Mouse (Mus musculus): ENCODE data around the gene Hmga1.

The Hmga1 gene

DNA sequence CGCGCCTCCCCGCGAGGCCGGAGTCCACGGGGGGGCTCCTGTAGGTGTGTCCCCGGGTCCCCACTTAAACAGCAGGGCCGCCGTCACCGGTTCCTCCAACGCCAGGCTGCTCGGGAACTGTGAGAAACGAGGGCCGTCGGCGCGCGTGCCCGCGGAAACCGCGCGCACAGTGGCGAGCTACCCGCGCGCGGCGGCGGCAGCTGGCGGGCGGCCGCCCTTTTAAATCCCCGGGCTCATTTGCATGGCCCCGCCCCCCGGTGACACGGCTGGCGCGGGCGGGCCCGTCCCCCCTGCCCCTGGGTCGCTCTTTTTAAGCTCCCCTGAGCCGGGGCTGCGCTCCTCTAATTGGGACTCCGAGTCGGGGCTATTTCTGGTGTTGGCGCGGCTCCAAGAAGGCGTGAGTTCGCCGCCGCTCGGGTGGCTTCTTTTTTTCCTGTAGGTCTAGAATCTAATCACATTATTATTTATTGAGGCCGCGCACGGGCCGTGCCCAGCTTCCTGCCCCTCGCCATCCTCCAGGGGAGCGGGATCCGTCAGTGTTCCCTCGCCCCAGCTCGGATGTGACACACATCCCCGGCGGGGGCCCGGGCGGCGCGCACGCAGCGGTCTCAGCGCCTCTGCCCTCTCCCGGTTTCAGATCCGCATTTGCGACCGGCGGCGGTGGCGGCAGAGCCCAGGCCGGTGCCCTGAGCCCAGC is at the start of gene Hmga1:
Hmga1 (plus strand) TSS at position 183 of the 697 bp plus-strand sequence.
- peak; percentile 95 for DNase-seq (ENCODE audit: low spot score)

DNA sequence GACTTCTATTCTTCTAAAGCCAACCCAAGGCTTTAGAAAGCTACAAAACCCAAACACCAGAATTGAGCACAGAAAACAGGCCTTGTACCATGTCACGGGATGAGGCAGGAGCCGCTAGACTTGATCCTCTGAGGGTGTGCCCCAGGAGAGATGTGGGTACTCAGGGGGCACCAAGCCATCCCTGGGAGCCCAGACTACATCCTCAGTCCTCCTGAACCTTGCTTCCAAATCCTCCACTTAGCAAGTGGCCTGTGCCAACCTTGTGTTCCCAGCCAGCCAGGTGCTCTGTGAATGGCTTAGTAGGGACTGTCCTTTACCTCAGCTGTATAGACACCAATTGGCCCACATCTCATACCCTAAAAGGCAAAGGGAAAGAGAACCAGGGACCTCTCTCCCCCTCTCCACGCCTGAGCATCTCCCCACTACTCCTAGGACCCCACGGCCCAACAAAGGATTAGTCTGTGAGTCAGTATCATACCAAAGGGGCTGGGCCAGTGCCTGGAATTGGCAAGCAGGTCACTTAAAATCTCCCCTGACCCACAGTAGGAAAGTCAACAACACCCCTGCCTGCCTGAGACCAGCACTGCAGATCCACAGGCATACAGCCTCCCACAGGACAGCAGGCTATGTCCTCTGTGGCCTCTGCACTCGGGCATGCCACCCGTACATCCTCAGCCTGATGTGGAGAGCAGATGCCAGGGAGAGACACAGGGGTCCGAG is 49.3 kb upstream of the Hmga1 start:
- DNase-seq (ENCODE audit: low spot score), result no peak

DNA sequence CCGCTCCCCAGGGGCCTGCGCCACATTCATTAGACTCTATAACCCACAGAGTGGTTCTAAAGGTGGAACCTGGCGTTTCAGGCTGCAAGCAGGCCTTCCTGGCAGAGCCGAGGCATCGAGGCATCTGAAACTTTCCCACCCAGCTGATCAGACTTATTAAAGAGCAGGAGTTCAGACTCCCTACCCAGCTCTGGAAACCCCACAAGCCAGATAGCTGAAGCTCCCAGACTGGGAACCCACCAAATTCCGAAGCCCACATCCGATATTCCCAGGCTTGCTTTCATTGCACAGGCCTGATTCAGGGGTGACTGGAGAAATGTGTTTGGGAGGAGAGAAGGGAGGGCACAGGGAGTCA is 48.7 kb upstream of the Hmga1 start:
- DNase-seq (ENCODE audit: low spot score), result no peak

DNA sequence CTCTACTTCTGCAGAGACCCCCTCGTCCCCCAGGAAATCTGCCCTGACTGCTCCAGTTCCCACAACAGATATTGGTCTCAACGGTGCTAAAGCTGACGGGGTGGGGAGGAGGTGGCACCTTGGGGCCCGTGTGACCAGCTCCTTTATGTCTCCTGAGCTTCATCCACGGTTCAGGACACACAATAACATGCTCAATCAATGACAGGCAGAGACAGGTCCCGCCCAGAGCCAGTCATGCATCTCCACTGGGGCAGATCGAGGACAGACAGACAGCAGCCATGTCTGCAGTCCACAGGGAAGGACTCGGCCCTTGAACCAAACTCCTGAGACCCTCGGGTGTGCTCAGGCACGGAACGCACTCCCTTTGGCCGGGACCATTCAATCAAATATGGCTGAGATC is 48.3 kb upstream of the Hmga1 start:
- DNase-seq (ENCODE audit: low spot score), result no peak

DNA sequence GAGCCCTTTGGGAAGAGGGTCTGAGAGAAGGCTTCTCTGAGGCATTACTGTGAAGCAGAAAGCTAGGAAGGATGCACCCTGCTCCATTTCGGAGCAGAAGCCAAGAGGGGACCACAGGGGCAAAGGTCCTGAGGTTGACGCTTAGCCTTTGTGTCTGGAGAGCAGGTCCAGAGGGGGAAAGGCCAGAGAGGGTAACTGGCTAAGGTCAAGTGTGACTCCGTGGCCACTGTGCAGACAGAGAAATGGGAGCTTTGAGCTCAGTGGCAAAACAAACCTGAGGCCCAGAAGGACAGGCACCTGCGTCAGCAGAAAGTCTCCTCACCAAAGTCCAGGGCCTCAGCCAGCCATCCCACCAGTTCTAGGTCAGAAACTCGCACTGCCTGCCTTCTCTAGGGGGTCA is 47.8 kb upstream of the Hmga1 start:
- no peak for DNase-seq (ENCODE audit: low spot score)

DNA sequence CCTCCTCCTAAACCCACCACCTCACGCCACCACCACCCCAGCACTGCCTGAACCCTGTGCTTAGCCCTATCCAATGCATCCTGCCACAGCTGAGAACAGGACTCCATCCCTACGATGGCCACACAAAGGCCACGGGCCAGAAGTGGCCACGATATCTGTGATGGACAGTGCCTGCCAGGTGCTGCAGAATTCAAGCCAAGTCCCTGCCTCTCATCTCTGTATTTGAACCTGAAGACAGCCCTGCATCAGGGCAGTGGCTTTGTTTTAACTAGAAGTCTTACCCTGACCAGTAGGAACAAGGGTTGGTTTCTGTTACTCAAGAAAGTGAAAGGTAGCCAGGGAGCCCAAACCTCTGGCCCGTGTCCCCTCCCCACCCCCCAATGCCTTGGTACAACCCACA is 47.2 kb upstream of the Hmga1 start:
- no peak for DNase-seq (ENCODE audit: low spot score)

DNA sequence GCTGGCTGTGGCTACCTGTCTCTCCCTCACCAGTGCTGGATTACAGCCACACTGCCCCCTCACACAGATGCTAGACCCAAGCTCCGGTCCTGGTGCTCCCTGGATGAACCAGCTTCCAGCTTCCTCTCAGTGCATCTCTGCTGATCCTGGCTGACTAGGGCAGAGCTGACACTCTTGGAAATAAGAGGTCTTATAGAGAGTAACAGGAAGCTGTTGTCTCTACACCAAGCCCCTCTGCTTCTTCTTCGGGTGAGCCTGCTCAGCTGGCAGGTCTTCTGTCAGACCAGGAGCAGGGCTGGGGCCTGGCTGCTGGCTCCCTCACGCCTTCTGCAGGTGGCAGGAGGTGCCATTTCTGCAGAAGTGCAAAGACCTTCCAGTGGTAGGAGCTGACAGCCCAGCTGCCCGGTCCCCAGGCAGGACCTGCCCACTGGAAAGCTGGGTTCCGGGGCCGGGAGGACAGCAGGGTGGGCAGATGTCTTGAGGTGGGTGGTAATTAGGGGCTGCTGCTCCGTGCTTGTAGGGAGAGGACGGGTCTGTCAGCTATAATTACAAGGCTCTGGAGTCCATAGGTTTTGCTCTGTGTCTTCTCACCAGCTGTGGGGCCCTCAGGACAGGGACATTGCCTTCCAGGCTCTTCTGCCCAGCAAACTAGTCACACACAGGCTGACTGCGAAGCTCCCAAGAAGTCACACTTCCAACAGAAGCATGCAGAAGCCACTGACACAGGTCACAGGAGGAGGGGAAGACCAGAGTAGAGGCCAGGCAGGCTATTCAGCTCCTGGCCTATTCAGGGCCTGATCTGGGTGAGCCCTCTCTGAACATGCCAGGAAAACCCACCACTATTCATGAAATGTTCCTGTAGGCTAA is 45.8 kb upstream of the Hmga1 start:
- DNase-seq (ENCODE audit: low spot score), result no peak

DNA sequence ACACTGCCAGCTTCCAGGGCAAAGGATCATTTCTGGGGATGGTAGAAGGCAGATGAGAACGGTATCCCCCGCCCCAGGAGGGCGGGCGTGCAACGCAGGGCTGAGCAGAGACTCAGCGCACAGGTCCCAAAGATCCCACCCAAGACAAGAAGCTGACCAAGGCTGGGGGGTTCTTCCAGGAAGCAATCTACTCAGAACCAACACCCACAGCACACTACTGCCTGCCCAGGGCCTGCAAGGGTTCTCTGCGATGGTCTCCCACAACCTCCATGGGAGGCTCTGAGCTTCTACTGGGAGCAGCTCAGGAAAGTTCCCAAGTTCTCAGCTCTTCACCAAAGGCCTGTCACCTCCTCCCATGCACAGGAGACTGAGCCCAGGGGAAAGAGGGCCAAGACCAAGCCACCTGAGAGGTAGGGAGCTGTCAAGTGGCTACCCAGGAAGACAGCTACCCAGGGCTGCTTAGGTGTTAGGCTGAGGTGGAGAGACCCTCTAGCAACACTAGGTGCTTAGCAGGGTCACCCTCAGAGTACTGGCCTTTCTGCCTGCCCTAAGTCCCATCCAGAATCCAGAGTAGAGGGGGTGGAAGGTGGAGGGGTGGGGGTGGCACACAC is 45.1 kb upstream of the Hmga1 start:
- DNase-seq (ENCODE audit: low spot score), result no peak

DNA sequence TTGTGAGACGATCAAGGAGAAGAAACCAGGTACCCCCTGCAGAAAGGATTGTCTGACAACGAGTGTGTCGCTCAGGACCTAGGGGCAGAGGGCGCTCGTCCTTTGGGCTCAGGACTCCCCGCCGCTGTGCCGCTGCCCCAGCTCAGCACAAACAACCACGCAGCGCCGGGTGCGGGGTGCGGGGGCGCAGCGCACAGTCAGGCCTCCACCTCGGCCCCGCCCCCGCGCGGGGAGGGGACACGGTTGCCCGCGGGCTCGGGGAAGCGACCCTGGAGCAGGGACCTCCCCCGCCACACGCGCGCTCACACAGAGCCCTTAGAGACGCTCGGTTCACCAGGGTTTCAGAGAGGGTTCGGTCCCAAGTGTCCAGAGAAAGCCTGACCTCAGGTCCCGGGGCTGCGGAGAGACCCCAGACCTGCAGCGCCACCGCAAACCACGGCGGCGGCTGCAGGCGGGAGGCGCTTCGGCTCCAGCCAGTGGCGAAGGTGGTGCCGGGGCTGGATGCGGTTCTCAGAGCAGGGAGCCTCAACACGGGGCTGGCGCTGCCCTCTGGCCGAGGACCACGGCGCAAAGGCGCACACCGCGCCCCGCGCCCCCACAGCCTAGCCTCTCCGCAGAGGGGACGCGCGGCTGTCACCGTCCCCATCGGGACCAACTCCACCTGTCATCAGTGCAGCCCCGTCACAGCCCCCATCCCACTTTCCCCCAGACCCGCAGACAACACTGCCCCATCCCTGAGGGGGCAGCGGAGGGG is 44.3 kb upstream of the Hmga1 start:
- DNase-seq (ENCODE audit: low spot score), result peak; percentile 61

DNA sequence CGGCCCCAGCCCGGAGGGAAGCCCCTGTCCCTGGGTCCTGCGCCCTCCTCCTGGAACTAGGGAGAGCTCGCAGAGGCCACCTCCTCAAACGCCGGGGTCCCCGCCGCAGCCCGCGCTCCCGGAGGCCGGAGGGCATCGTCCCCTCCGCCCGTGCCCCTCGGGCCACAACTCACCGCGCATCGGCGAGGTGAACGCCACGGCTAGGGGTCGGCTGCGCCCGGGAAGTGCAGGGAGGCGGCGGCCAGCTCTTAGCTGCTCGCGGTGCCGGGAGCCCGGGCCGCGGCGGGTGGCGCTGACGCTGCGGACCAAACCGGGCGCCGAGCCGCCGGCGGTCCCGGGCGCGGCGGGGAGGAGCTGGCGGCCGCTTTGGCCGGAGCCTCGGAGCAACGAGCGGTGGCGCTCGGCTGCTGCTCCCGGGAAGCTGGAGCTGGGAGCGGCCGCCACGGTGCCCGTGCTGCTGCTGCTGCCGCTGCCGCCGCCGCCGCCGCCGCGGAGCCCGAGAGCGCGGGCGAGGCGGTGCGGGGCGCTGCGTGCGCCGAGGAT is 43.6 kb upstream of the Hmga1 start:
- DNase-seq (ENCODE audit: low spot score), result no peak

DNA sequence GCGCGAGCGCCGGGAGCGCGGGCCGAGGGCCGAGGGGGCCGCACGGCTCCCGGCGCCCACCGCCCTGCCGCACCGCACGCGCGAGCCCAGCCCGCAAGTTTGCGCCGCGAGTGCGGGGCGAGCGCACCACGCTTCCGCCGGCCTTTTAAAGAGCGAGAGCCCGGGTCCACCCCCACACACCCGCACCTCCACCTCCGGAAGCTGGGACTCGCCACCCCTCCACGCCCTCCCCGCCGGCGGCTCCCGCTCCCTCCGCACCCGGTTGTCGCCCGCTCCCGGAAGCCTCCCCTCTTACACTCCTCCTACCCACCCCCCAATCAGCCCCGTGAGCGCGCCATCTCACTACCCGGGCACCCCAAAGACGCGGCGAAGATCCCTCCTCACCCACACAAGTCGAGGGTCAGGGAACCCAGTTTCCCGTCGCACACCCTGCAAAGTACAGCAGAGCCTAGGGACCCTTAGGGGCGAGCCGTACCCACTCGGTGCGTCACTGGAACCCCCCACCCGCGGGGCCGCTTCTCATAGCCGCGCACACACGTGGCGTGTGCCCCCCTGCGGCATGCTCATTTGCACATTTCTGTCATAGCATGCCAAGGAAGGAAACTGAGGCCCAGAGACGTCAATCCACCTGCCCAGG is 42.9 kb upstream of the Hmga1 start:
- no peak for DNase-seq (ENCODE audit: low spot score)

DNA sequence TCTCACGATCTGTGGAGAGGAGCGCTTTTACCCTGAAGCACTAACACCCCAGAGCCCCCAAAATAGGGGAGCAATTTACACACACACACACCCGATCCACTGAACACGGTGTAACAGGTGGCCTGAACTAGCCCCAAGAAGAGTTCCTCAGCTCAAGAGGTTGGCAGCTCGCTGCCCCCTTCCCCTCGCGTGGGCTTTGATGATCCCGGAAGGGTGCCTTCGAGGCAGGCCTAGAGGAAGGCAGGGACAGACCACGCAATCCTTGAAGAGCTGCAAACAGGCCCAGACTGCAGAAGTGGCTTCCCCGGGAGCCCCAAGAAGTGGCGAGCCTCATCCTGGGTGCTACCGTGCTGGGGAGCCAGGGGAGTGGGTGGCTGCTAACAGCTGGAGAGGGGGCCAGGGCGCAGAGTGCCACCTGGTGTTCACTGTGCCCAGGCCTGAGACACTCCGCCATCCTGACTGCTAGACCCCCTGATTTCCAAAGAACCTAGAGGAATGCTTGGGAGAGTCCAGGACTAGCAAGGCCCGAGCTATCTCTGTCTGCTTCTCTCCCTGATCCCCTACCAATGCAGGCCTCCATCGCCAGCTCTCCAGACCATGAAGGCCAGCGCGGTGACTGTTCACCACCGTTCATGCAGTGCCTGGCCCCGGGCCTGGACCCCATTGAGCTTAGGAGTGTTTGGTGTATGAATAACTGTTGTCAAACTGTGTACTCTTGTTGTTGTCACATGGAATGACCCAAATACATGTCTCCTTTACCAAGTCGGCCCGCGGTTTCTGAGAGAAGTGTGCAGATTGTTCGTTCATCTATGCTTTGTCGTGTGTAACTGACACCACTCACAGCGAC is 42.2 kb upstream of the Hmga1 start:
- peak; percentile 52 for DNase-seq (ENCODE audit: low spot score)

DNA sequence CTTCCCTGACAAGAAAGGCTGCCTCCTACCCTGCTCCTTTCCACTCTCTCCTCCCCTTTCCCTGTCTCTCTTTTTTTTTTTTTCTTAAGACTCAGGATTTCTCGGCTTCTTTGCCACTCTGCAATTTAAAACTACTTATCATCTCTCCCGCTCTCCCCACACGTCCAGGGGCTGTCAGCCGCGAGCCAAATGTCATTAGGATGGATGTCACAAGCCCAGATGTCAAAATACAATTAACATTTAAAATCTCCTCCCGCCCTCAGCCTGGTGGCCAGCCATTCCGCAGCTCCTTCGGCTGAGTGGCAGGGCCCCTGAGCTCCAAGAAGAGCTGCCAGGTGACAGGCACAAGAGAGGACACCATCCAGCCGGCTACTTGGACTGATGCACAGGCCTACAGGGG is 38.0 kb upstream of the Hmga1 start:
- no peak for DNase-seq (ENCODE audit: low spot score)

DNA sequence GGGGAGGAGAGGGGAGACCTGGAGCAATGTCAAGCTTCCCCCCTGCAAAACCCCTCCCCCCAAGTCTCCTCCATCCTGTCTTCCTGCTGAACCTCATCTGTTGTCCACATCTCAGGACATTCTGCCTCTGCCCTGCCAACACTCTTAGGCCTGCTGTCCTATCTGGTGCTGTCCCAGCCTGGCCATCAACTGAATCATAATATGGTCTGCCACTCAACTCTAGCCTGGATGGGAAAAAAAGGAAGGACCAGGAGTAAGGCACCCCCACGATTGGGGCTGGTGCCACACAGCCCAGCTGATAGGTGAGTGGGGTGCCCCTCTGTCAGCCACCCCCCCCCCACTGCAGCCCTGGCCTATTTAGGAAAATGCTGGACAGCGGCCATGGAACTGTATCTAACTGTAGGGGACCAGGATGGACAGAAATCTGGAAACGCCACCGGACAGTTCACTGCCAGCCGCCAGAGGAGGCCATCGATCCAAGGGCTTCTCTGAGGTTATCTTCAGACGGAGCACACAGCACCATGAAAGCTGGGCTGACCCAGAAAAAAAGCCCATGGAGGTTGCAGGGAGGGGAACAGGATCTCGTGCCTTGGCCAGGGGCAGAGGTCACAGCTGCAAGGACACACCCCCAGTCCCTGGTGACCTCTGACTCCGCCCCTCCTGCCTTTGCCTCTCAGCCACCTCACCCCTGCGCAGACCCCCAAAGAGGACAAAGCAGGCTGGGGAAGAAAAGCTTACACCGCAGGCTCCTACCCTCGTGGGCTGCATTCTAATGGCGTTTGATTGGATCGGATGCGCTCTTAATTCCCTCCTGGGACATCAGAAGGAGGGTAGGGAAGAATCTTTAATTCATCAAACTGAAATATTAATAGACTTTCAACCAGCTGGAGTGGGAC is 37.3 kb upstream of the Hmga1 start:
- no peak for DNase-seq (ENCODE audit: low spot score)

DNA sequence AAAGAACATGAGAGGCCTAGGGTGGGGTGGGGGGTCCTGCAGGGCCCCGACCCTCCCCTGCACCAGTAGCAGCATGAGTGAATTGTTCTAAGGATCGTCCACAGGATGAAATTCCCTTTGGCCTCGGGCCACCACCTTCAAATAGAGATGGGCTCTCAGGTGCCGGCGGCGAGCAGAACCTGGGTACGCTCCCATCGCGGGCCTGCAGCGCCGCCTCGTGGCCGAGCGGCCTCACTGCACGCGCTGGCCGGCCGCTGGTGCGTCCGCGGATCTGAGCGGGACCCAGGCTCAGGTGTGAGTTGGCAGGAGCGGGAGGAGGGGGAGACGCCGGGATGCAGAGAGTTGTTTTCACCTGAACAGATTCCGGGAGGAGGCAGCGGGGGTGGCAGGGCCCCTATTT is 35.7 kb upstream of the Hmga1 start:
- DNase-seq (ENCODE audit: low spot score), result peak; percentile 83

DNA sequence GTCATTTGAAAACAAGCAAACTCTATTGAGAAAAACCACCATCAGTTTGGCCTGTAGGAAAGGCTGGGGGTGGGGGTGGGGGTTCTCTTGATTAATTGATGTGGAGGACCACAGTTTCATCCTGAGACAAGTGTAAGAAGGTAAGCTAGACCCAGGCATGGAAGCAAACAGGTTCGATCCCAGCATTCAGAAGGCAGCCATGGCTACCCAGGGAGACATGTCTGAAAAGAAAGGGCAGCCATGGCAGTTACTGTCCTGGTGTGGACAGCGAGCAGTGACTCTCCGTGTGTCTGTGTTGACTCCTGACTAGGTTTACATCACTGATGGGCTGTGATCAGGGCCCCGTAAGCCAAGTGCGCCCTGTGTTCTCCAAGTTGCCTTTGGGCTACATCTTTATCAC is 35.0 kb upstream of the Hmga1 start, which contains the start of gene Grm4:
Grm4 (minus strand) TSS at position 101 of the 400 bp plus-strand sequence.
- DNase-seq (ENCODE audit: low spot score), result no peak

DNA sequence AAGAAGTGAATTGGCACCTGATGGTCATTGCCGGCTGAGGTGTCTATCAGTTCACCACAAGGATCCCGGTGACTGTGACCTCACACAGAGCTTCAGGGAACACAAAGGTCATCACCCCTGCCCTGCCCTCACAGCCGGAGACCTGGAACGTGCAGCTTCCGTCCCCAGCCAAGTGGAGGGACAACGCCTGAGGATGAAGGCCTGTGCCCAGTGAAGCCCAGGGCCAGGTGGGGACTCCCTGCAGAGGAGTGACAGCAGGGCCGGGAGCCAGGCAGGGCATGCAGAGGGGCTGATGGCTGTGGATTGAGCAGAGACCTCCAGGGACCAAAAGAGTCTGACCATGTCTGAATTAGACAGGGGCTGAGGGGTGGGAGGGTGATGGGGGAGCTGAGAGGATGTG is 33.2 kb upstream of the Hmga1 start:
- no peak for DNase-seq (ENCODE audit: low spot score)

DNA sequence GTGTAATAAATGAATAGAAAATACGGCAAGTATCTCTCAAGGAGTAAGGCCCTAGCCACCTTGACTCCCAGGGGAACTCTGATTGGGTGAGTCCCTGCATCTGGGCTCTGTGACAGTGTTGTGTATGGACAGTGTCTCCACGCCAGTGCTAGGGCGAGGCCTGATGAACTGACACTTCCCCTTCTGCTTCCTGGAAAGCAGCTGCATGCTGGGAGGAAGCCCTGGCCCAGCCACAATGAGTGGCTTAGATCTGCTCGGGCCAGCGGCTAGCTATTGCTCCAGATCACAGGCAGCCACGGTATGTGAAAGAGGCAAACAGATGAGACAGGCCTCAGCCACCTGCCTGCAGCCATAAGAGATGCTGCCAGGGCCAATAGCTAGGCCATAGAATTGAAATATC is 29.1 kb upstream of the Hmga1 start:
- no peak for DNase-seq (ENCODE audit: low spot score)

DNA sequence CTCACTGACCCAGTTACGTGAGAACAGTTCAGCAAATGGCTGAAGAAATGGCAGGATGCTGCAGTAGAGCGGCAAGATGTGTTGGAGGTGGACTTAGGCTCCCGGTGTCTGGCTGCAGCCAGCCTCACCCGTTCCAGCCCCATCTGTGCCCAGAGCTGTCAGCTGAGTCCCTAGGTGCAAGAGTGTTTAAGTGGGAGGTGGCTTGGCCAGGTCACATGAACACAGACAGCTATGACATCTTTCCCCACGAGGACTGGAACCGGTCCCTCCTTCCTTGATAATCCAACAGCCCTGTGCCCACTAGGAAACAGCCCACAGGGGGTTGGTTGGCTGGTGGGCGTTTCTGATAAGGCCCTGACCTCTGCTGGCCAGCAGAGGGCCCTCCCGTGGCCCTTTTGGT is 28.3 kb upstream of the Hmga1 start:
- DNase-seq (ENCODE audit: low spot score), result peak; percentile 57

Data from retina, embryonic 14.5 days (tissue).